Mouse (Mus musculus) kidney, adult 10 weeks (tissue): ENCODE results near the gene Degs2. TPM values are rescaled to one million over a fixed set of nuclear protein-coding genes. Genes with fewer than 3 reads are reported as not detected.

Experiments
- polyA plus RNA-seq: library from polyadenylated mRNA; stranded (reverse); fragments of 350-450 nt; fragmentation: Illumina TruSeq; extraction: RNeasy Lipid Tissue Mini Kit (QIAGEN cat#74804); gene quantifications from one replicate; pipeline ENCODE4 v1.2.3, GENCODE M21; 2014; ENCODE audit warnings: low read depth, low replicate concordance

The Degs2 gene
- polyA plus RNA-seq, result 0.61 TPM

DNA sequence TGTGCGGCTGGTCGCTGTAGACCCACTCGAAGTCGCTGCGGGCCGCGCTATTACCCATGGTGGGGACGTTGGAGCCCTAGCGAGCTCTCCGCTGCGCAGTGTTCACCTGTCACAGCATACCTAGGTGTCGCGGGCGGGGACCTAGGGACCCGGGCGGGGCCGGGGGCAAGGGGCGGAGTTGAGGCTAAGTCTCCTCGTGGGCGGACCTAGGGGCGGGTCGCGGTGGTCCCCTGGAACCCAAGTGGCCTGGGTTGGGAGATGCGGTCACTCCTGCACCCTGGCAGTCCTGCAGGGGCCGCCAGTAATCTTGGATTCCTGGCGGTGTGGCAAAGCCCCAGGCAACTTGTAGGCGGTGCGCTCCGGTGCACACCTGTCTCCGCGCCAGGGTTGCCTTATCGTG is at the start of gene Degs2:
Gene Degs2, minus strand, starts transcription at position 131 of the 400 bp plus-strand sequence.

Other genes starting within 250 kb of the Degs2 start
- 9.7 TPM for gene Evl, start 147.6 kb downstream of the Degs2 start, polyA plus RNA-seq
- gene Yy1, start 90.7 kb upstream of the Degs2 start, polyA plus RNA-seq, result 56.5 TPM
- not detected for gene Slc25a29, start 133.6 kb upstream of the Degs2 start, polyA plus RNA-seq
- not detected for gene Slc25a47, start 133.7 kb upstream of the Degs2 start, polyA plus RNA-seq
- gene Wdr25, start 191.3 kb upstream of the Degs2 start, polyA plus RNA-seq, result 0.20 TPM
- 10.3 TPM for gene Wars, start 191.9 kb upstream of the Degs2 start, polyA plus RNA-seq